Mouse (Mus musculus) left cerebral cortex, postnatal 4 days (tissue): Measurements from ENCODE around the gene Ly86. TPM values are rescaled to one million over a fixed set of nuclear protein-coding genes. Genes with fewer than 3 reads are reported as not detected.

ENCODE experiments used
- DNase-seq: peaks from one replicate; pipeline ENCODE4 v3.0.0-alpha.2; 2022
- intact Hi-C: fragments of 180-260 bp; cut with DNase I; formaldehyde crosslinking; loops from one replicate; pipeline ENCODE4 v1.15.1; 2025
- total RNA-seq, 2 experiments: library from RNA; stranded (reverse); gene quantifications; 2 replicates each; pipeline ENCODE4 v1.2.3; 2021

Ly86 gene
- total RNA-seq, 2 experiments from 2014 or later: 3.3 to 3.4 TPM

DNA sequence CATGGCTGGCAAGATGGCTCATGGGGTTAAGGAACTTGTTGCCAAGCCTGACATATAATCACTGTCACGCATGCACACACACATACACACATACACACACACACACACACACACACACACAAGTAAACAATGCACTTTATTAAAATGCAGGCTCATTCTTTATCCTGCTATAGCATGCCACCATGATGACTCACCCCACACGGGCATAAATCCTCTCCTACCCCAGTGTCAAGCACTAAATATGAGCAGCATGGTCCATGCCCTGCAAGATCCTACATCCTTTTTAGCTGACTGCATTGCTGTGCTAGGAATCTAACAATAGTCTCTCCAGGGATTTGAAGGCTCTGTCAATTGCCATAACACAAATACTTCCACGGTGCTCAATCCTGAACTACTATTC lies 83.5 kb downstream of the Ly86 start:
- no peak for DNase-seq

DNA sequence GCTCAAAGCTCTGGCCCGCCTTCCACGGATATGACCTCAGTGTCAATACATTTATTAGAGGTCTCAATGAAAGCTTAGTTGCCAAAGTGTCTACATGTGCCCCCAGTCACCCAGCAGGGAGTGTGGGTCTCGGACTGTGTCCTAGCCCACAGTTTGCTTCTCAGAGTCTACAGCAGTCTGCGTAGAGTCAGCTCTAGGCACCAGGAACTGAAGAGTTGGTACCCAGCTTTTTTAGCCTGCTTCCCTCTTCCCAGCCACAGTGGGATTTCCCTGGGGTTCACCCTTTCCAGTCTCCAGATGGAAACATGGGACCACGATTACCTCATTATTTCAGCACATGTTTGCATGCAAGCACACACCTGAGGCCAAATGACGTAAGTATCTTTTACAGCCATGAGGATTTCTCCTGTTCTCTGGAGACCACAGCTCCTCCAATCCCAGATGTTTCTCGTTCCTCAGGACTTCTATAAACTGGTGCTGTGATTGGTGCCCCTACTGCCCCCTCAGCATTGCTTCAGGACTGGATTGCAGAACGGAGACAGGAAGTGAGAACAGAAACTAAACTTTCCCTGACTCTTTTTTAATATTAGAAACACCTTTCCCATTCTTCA lies 84.8 kb downstream of the Ly86 start:
- DNase-seq: no peak
- intact Hi-C loops: no loop called here

More for the DNA sequence above, 83.5 kb downstream of the Ly86 start:
- intact Hi-C loops: no loop called here

DNA sequence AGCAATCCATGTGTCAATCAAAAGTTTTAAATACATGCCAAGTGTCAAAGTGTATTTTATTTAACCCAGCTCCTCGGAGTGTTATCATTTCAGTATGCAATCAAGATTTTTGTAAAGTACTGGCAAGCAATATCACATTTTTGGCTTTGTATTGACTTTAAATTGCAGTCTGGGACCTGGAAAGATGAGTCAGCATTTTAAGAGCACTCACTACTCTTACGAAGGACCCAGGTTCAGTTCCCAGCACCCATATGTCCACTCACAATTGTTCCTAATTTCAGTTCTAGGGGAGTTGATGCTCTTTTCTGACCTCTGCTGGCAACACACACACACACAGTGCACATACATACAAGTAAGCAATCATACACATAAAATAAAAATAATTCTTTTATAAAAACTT lies 86.7 kb downstream of the Ly86 start:
- no peak for DNase-seq
- intact Hi-C loops: no loop called here

DNA sequence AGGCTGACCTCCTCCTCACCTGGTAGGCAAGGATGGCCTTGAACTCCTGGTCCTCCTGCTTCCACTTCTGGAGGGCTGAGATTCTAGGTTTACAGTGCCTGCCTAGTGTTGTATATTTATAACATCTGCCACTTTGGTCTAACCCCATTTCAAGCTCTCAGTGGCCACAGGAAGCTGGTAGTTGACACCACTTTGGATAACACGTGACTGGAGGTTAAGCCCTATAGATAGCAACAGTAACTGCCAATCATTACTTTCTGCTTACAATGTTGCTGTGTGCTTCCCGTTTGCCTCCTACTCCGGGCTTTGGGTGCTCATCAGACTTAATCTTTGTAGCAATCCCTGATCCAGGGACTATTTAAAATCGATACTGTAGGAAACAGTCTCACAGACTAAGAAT lies 87.6 kb downstream of the Ly86 start:
- intact Hi-C loops: no loop called here
- DNase-seq: no peak

DNA sequence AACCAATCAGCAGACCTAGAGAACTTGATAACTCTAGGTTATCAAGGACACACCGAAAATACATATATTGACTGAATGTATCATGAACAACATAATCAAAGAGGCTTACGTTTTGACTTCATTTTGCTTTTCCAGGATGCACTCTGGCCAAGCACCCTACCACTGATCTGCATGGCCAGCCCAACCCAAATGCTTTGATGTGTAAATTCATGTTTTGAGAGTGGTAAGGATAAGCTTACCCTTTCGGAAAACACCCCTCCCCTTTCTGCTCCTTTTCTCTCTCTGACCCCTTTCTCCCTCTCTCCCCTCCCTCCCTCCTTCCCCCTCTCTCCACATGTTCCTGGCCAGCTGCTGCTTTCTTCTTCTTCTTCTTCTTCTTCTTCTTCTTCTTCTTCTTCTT lies 88.1 kb downstream of the Ly86 start:
- intact Hi-C loops: no loop called here

DNA sequence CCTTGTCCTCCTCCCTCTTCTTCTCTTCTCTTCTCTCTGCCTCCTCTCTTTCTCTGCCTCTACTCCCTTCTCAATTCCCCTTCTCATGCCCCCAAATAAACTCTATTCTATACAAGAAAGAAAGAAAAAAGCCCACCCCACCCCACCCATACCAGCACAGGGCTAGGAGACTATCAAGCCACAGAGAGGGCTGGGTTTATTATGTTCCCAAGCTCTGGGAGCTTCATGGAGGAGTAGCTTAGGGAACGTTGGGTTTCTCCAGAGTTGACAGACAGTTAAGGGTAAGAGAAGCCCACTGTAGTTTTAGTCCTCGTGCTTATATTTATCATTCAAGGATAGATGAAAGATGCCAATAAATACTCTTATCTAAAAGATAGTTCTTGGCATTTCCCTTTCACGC lies 88.7 kb downstream of the Ly86 start:
- intact Hi-C loops: no loop called here

More for the DNA sequence above, 88.1 kb downstream of the Ly86 start:
- DNase-seq: no peak

DNA sequence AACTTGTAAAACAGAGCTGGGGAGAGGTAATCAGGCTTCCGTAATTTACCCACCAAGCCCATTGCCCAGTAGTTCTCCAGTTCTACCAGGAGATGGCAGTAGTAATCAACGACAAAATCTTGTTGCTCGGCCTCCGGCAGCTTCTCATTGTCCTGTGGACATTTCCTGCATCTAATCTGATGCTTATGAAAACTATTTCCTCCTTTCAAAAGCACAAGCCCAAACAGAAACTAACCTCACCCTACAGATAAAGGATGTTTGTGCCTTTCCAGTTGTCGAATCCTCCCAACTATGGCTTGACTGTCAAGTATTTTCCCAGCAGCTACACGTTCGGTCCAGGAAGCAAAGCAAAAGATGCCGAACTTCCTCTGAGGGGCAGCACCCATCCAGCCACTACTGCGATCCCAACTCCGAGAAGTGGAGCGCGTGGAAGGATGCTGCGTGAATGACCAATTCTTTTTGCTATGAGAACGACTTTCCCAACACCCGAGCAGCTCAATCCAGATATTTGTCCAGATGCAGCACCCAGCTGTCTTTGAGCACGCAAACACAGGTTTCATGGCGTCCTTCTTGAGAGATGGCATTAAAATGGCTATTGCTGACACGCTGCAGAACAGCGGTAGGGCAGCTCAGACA lies 89.2 kb downstream of the Ly86 start:
- peak; percentile 48 for DNase-seq
- intact Hi-C loops: no loop called here

More for the DNA sequence above, 88.7 kb downstream of the Ly86 start:
- DNase-seq: no peak

DNA sequence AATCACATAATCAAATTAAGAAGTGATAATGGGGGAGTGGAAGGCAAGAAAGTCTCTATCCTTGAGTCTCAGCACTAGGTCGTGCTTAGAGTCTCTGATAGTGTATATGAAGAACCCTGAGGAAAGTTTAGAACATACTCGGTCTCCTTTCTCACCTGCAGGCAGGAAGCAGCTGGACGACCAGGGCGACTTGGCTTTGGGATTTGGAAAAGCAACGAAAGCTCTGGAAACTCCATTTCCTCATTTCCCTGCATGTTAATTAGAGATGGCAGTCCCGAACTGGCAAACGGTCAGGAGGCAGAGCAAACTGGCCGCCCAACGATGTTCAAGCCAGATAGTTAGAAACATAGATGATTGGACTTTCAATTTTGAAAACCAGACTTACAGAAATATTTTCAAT lies 89.8 kb downstream of the Ly86 start:
- no peak for DNase-seq
- intact Hi-C loops: no loop called here

DNA sequence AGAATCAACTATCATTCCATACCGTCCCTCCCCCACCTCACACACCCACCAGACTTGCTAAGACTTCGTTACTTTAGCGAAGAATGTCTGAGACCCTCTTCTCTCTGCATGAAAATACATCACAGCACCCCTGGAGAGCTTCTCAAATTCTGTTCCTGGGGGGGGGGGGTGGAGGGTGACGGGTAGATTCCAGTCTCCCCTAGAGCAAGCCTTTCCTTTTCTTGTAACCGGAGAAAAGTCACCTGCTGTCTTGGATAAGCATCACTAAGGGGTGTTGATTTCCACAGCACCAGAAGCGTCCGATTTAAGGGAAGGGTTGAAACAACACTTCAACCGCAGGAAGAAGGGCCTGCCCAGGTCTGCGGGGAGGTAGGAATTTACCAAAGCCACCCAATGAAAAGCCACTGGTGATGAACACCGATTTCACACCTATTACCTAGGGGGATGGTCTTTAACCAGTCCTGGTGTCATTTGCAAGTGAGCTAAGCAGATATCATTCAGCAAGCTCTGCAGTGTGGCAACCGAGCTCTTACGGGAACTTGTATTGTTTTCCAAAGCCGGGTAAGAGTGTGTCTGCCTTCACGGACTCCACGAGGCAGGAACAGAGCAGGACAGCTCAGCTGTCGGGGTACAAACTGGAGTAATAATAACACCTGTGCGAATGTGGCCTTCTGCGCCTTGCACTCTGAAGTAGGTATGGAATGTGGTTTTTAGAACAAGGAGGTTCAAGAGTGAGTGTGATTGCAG lies 91.4 kb downstream of the Ly86 start:
- intact Hi-C loops: no loop called here

DNA sequence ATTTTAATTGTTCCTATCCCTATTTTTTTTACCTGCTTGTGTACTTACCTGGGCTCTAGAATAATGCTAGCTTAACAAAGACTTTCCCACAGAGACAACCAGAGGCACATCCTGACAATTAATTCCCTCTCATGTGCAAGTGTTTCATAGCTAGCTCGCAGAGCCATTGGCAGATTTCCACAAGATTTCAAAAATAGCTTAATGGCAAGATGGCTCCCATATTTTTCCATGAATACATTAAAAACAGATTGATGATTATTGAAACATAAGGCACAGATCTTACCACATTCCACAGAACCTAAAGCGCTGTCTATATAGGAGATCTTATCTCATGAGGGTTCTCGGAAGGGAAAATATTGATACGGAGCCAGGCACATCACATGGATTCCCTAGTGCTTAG lies 93.8 kb downstream of the Ly86 start:
- no peak for DNase-seq
- intact Hi-C loops: no loop called here

More for the DNA sequence above, 91.4 kb downstream of the Ly86 start:
- DNase-seq: no peak

DNA sequence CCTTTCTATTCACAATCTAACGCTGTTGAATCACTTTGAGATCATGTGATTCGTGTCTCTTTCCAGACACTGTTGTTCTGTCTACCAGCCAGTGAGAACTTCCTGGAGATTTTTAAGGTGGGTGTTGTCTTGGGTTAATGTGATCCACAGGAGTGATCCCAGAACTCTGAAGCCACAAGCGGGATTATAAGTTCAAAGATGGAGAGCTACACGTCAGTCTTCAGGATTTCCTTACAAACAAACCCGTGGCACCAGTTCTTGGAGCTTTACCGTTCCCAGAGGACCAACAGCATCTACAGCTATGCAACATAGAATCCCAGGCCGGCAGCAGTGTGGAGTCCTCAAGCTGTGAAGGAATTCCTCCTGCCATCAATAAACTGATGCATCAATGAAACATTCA lies 94.5 kb downstream of the Ly86 start:
- DNase-seq: no peak
- intact Hi-C loops: no loop called here

DNA sequence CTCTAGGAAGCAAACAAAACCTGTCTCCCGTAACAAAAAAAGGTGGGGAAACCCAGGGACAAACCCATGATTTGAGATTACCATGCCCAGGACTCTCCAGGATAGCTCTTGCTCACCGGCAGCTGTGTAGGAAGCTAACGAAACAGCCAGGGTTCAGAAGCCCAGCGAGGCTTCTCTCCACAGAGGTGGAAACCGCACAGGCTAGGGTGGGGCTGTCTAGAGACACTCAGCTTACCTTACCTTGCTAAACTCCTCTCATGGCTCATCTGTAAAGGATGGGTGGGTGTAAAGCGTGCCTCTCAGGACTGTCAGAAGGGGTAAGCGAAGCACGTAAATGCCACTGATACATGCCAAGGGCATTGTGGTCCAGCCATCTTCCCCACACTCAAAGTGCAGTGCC lies 94.9 kb downstream of the Ly86 start:
- intact Hi-C loops: no loop called here

DNA sequence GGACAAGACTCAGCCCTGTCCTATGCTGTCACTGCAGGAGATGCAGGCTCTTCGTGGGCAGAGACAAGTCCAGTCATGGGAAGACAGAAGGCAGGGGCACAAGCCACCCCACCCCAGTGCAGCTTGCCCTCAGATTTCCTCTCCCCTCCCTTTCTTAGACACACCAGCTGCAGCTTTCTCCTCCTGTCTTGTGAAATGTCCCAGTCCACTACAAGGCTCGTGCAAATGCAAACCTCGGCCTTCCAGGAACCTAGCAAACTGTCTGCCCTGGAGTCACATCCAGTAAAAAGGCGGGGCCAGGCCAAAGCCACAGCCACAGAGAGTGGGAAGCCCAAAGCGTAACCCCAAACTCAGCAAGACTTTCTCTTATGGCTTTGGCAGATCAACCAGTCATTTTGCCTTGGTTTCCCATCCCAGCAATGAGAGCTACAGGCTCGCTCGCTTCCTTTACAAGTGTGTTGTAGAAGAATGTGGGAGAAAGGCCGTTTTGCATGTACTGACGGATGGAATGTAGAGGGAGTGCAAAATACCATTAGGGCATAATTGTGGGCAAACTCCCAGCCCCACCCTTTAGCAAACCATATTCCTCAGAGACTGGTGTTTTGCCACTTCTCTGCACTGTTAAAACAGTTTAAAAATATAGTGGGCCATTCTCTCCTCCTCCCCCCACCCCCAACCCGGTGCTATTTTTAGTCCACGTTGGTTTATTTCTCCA lies 95.7 kb downstream of the Ly86 start:
- intact Hi-C loops: no loop called here
- no peak for DNase-seq

More for the DNA sequence above, 94.9 kb downstream of the Ly86 start:
- DNase-seq: no peak

DNA sequence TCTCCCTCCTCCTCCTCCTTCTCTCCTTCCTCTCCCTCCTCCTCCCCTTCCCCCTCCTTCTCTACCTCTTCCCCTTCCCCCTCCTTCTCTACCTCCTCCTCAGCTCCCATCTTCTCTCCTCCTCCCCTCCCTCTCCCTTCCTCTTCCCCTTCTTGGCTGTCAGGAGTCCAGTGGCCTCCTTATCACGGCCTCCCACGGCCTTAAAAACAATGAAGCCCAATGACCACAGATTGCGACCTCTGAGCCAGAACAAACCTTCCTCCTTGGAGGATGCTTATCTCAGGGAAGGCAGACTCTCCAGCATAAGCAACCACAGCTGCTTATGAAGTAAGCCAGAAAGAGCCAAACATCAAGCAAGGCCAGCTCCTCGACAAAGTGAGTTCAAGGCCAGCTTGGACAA lies 97.0 kb downstream of the Ly86 start:
- no peak for DNase-seq
- intact Hi-C loops: no loop called here

DNA sequence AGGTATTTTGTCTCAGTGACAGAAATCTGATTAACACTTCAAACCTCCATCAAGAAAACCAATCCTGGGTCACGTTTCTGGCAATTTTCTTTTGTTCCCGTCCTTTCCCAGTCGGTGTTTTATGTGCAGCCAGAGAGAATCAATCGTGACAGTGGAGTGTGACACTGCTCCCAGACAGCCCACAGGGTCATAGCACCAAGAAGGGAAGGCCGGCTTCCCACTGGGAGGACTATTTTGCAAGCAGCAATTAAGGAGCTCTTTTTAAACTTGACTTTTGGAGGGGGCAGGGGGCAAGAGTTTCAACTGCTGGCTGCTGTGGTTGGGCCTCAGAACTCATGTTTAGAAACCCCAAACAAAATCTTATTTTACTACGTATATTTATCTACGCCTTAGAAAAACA lies 97.5 kb downstream of the Ly86 start:
- intact Hi-C loops: no loop called here
- no peak for DNase-seq

DNA sequence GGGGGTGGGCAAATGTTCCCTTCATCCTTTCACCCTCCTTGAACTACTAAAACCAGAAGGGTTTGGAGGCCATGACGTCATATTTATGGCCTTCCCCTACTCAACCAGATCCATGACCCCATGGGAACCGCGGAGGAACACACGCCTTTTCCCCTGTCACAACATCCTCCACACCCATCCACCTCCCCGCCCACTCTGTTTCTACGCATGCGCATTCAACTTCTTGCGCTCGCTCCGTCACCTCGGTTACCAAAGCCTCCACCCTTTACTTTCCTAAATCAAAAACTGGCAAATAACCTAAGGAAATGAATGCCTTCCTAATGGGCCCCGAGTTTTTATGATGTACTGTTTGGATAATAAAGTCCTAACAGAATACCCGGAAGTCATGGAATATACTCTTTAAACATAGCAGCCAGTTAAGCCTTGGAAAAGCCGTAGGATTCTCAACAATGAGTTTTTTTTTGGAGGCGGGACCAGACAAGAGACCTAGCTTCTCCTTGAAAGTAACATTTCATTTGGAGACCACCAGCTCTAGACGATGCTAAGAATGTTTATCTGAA lies 101.8 kb downstream of the Ly86 start:
- intact Hi-C loops: no loop called here
- no peak for DNase-seq

DNA sequence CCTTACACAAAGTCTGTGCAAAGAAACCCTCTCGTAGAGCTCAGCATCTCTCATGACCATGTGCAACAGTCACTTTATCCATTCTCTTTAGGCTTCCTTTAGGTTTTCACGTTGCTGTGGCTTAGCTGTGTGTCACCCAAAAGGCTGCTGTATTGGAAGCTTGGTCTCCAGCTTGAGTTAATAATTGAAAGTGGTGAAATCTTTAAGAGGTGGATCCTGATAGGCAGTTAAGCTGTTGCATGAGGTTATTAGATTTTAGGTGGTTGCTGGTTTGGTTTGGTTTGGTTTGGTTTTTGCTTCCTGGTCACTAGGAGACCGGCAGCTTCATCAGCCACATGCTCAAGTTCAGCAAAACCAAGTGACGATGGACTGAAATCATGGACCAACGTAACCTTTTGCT lies 106.0 kb downstream of the Ly86 start:
- intact Hi-C loops: loop anchor here (10.0 kb wide), 1 partner anchor 514 kb away; no protein-coding TSS in a partner anchor
- no peak for DNase-seq

DNA sequence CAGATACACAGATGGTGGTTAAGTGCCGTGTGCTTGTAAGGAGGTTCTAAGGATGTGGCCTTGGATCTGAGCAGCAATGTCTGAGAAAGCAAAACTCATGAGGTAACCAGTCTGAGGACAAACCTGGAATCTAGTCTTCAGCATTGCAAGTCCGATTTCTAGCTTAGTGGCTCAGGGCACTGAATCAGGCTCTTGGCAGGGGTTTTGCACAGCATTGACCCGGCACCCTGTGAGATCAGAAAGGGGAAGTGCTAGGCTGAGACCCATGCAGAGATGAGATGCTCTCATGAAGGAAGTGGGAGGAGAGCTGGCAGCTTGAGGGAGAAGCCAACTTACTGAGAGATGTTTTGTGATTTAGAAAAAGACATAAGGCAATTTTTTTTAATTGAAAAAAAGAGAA lies 106.5 kb downstream of the Ly86 start:
- intact Hi-C loops: loop anchor here (10.0 kb wide), 1 partner anchor 513 kb away; no protein-coding TSS in a partner anchor
- no peak for DNase-seq

DNA sequence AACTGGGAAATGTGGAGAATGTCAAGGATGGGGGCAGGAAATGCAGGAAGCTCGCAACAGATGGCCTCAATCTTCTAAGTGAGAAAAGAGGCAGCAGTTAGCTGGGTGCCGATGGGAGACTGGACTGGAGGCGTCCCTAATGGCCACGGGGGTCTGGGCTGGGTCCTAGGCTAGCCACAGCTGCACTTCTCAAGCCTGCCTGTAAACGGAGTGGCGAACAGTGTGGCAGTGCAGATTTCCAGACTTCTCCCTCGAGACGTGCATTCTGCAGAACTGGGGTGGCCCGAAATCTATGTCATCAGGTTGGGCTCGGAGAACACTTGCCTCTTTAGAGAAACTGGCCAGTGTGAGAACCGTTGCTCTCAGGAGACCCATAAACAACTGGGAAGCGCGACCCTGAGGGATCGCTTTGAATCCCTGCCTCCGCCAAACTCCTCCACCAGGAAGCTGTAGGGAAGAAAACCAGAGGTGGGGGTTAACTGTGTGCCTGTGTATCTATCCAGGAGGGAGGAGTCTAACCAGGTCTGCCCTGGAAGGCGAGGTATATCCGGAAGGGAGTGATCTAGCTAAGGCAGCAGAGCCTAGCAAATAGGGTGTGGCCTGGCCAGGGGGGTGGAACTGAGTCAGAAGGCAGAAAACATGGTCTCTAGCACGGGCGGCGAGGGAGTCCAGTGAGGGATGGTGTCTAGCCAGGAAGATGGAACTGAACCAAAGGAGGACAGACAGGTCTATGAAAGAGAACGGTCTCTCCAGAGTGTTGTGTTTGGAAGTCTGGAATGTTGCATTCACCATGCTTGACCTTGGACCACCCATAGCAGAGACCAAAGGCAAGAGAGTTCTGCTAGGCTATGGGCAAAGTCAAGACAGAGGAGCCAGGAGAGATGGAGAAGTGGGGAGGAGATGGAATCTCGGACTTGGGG lies 107.3 kb downstream of the Ly86 start:
- intact Hi-C loops: loop anchor here (2.0 to 10.0 kb wide), 2 partner anchors 53 to 513 kb away; no protein-coding TSS in a partner anchor

DNA sequence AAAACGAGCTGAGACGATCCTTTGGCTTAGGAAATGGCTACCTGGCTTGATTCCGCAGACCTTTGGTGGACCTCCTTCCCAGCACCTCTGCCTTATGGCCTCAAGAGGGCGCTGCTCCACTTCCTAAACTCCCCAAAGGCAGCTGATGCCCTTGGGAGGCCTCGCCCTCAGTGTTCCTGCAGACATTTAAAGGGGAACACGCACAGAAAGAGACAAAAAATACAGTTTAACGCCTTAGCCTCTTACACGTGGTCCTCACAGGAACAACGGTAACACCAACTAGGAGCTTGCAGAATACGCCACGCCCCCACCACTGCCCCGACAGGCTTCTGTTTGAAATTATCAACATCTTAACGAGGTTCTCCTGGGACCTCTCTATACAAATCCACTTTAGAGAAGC lies 108.2 kb downstream of the Ly86 start:
- intact Hi-C loops: loop anchor here (2.0 to 10.0 kb wide), 2 partner anchors 52 to 512 kb away; no protein-coding TSS in a partner anchor
- peak; percentile 85 for DNase-seq

More for the DNA sequence above, 107.3 kb downstream of the Ly86 start:
- DNase-seq: no peak
